Mouse (Mus musculus): ENCODE measurements around the gene Slc38a4.

Slc38a4 gene

DNA sequence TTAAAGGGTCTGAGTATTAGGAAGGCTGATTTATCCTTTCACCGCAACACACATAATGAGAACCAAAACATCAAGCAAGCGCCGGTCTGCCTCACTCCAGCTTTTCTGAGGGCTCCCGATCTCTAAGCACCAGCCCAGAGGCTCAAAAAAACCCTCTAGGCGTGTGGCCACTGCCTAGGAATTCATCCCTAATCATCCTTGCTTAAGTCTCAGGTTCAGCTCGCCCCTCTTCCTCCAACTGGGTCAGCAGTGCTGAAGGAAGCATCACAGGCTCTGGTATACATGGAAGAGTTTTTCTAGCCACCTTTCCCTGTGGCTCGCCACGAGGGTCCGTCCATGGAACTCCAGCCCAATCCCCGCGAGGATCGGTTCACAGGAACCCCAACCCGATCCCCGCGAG lies 1.6 kb downstream of the Slc38a4 start:
- no peak for DNase-seq (ENCODE audit: low spot score)

DNA sequence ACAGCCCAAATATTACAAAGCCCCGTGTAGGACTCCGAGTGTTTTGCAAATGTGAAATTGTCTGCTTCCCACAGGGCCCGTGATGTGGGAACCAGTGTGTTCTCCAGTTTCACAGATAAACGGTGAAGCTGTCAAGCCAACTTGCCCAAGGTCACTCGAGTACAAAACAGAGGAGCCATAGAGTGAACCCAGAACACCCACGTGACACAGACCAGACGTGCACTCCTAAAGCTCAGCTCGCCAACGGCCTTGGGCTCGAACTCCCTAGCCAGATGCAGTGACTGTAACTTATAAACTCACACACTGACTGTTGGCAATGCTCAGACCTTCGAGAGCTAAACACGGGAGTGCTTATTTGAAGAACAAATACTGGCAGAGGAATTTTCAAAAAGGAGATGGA lies 5.3 kb downstream of the Slc38a4 start:
- DNase-seq (ENCODE audit: low spot score) = no peak

DNA sequence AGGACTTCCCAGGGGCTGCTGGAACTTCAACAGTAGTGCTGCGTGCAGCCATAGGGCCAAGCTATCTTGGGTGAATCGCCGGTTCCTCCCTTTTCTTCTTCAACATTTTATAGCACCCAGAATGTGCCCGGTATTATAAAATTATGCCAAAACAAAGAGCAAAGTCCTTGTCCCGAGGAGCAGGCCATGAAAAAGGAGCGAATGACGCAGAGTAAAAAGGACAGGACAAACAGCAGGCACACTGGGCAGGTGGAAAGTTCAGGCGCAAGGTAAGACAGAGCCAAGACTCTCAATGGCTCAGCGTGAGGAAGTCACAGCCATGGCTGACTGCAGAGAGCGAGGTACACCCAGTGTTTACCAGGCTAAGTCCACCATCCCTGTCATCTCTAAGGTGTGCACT lies 5.7 kb downstream of the Slc38a4 start:
- no peak for DNase-seq (ENCODE audit: low spot score)

DNA sequence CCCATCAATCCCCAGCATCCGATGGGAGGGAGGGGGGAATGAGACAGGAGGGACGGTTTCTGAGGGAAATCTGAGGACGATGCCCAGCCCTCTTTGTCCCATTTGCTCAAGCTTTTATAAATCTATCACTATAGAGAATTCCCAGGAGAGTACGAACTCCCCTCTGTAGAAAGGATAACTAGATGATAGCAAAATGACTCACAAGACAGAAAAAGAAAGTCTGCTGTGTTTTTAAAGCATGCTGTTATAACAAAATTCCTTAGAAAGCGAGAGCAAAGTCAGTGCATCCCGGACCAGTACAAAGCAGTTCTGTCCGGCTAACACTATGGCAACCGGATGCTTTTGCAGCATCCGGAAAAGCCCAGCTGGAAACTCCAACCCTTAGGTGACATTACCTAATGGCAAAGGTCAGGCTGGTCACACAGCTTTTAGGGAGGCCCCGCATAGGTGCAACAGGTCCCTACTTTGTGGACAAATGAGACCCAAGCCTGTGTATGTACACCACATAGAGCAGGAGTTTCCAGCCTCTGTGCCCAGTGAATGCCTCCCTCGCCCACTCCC lies 6.4 kb downstream of the Slc38a4 start:
- no peak for DNase-seq (ENCODE audit: low spot score)

DNA sequence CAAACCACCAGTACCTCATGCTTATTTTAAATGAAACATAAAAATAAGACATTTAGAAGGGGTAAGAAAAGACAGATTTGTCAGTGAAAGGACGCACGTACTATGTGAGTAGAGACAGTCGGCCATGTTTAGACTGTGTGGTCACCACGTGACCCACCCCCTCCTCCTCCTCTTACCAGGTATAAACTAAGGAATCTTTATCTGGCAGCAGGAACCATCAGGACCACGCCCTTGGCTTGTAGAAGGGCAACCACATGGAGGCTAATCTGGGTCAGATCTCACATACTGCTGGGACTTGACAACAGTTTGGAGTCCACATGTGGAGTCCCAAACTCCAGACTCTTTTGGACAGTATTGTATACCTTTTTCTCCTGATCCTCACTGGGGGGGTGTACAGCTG lies 7.5 kb downstream of the Slc38a4 start:
- no peak for DNase-seq (ENCODE audit: low spot score)

DNA sequence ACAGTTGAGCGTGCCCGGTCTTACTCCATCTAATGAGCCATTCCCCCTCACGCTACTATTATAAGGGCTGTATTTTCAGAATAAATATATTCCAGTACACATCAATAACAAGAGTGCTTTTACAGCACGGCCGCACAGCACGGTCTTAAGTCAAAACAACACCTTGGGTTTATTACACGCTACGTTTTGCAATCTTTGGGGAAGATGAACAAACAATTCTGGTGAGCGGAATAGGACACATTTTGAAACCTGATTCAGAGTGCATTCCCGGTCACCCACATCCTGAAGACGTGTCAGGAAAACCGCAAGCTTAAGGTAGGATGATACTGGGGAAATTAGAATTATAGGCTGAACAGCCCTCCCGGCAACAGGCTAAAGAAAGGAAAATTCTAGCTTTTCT lies 11.8 kb downstream of the Slc38a4 start:
- no peak for DNase-seq (ENCODE audit: low spot score)

DNA sequence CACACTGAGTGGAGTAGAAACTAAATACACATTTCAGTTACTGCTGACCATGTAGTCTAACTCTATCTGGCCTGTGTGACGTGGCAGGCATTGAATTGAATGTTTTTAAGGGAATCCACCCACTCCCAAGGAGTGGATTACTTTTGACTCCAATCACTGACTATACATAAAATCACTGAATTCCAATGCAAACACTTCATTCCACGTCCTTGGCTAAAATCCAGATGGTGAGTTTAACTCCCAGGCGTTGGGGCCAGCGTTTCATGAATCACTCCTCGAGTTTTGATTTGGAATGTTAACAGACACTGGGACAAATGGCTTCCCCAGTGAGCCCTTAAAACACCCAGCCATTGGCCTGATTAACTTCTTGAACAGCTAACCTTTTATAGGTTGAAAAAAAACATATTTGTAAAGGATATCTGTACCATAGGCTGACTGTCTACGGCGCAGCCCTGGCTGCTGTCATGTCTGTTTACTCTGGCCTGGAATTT lies 13.7 kb downstream of the Slc38a4 start:
- DNase-seq (ENCODE audit: low spot score) = no peak

DNA sequence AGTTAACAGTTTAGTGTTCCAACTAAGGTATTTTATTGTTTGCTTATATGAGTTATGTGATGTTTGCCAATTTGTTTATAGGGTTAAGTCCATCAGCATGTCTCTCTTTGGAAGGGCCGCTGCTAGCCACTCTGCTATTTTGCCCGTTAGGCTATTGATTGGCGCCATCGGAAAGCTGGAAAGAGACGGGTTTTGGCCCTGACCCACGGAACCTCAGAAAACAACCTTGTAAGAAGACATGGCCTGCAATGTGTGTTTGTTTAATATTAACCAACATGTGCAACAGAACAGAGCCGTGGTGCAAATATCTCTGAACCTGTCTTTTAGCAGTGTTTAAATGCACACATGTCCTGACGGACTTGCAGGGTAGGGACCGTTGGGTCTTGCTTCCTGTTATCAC lies 14.6 kb downstream of the Slc38a4 start:
- no peak for DNase-seq (ENCODE audit: low spot score)

DNA sequence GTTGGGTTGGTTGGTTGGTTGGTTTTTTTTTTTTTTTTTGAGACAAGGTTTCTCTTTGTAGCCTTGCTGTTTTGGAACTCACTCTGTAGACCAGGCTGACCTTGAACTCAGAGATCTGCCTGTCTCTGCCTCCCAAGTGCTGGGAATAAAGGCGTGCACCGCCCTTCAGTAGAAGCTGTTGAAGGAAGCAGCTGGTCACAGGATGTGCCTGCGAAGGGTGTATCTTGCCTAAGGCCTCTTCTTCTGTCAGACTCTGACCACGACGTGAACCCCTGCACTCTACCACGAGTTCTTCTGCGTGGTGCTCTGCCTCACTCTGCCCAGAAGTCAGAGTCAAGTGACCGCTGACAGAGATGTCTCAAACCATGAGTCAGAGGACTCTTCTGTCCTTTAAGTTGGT lies 18.0 kb downstream of the Slc38a4 start:
- DNase-seq (ENCODE audit: low spot score) = no peak

DNA sequence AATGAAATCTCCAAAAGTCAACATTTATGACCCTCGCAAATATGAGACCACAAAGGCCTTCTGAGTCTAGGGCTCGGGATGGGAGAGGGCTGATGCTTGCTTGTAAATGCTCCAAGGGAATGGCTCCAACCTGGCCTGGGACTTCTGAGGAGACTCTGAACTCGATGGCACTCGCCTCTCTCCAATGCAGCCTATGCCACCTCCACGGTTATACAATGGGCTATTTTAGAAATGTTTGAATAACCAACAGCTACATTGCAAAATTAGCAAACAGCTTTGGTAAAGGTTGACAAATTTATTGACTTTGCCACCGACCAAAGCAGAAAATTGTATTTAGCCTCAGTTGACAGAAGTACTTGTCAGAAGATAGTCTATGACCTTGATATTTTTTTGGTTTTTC lies 19.9 kb downstream of the Slc38a4 start:
- no peak for DNase-seq (ENCODE audit: low spot score)

DNA sequence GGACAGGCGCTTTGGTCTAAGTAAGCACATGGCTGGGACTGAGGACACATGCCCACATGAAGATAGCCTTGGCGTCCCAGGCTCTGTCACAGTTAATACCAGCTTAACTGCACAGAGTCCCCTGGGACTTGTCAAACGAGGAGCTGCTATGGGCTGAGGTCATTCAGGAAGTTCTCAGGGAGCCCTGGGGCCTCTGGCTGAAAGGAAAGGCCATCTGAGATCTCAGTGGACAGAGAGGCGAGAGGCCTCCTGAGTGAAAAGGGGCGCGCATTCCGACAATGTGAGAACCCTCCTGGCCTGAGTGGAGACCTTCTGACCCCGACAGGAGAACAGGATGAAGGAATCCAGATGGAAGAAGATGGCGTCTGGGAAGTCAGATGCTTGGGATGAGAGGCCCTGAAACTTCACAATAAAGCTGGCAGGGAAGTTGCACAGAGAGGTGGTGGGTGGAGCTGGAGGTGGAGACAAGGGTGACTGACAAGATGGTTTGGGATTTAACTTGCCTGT lies 22.2 kb downstream of the Slc38a4 start:
- DNase-seq (ENCODE audit: low spot score) = no peak

DNA sequence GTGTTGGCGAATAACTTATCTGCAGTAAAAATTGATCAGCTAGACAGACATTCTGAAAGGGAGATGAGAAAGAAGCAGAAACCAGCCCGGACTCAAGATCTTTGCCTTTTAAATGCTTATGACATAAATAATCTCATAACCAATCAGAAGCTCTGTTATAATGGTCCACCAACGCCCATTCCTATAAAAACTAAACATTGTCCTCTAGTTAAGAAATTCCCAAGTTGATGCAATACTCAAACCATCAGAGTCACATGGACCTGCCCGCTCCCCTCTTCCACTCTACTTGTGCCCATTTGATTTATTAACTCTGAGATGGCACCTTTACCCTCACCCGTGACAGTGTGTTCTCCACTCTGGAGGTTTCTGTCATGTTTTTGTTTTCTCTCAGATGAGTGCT lies 23.9 kb downstream of the Slc38a4 start:
- no peak for DNase-seq (ENCODE audit: low spot score)

DNA sequence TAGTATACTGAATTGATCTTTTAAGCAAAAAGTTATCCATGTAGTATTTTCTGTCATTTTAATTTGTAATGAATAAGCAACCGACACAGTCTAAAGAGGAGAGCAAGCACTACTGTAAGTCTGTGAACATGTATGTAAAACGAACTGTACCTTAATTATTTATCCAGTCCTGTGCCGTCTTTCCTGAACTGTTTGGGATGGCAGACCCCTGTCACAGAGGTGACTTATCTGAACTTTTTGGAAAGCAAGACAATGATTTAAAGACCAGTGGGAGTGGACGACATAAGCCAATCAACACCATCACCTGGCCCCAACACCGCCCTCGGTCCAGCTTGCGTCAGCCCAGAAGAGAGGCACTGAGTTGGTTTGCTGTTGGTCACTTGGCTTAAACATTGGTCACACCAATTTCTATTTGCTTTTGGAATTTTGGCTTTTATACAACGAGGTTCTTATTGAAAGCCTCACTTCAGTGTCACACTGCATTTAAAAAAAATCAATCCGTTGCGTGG lies 24.7 kb downstream of the Slc38a4 start:
- no peak for DNase-seq (ENCODE audit: low spot score)

DNA sequence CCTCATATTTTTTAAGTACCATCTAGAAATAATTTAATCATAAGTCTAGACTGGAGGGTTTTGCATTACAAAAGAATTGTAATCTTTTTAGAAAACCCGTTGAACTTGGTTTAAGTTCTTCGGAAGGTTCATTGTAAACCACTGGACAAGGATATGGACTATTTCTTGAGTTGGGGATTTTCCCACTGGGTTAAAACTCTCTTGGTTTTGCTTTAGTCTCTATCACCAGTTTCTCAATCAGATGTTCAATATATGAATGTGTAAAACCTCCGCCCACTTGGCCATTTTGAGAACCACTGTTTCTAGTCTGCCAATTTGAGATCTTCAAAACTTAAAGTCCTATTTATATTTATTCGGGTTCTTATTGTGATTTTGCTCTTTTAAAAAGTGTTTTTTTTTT lies 25.6 kb downstream of the Slc38a4 start:
- DNase-seq (ENCODE audit: low spot score) = no peak

DNA sequence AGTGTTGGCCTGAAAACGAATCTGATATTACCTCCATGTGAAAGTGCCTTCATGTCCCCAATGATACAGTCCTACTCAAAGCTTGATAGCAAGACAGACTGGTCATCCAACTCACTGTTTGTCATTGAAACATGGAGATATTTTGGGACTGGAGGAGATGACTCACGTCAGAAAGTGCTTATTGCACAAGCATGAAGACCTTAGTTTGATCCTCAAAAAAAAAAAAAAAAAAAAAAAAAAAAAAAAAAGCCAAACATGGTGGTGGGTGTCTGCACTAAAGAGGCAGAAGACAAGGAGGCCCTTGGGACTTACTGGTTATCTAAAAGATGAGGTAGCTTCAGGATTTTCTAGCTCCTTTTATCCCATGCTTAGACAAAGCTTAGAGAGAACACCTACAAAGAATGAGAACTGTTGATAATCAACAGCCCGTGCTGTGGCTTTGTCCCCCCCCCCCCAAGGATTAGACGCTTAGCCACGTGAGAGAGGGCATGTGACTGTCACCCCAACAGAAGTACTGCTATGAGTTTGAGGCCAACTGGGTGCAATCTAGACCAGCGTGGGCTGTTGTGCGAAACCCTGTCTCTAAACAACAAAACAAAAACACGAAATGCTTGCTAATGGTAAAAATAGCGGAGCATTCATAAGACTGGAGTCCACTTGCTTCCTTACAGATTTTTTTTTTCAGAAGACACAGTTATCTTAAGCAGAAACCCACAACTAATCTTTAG lies 26.5 kb downstream of the Slc38a4 start:
- DNase-seq (ENCODE audit: low spot score) = no peak

DNA sequence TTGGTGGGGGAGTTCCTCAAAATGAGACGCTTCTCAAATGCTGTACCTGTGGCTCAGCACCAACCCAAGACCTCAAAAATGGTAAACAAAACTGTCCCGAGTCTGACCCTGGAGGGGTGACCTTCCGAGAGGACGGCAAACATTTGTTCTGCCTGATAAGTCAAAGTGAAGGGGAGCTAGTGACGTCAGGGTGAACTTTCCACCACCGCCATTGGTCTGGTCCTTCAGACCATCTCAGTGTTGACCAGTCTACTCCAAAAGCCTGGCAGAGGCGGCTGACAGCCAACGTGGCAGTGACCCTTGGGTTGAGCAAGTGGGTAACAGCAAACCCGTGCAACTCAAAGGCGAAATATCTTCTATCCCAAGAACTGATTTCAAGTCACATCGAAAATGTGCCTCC lies 27.1 kb downstream of the Slc38a4 start:
- DNase-seq (ENCODE audit: low spot score) = no peak

DNA sequence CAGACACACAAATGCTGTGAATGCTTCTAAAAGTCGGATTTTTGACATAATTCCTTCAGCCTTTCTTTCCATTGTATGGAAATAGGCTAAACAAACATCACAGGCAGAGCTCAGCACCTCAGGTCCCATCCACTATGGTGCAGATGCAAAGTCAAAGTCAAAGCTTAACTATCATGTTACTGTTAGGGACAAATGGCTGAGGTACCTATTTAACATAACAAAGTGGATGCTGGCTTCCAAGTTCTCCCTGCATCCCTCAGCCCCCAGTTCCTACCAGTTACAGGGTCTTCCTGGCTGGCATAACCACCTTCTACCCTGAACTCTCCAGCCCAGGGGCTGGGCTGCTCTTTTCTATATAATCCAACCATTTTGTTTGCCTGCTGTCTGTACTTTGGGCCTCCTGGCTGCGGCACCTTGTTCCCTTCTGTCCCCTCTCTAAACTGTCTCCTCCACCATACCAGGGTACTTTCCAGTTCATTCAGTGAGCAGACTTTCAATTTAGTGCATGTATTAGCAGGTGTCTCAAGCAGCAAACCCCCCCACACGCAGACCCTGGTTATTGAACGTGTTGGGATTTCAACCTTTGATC lies 27.6 kb downstream of the Slc38a4 start:
- DNase-seq (ENCODE audit: low spot score) = no peak

DNA sequence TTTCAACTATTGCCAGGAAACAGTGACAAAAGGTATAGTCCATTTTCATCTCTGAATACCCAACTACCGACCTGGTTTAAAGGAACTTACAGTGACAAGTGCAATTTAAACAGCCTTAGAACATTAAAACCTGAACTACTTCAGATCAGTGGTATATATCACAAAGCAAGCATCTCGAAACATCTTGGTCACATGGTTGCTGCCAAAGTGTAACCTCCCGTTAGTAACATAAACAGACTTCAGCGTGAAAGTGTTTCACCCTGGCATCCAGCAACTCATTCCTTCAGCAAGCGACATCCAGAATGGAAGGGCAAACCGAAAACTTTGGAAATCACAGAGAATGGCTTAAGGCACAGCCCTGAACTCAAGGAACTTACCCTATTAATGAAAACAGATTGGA lies 29.1 kb downstream of the Slc38a4 start:
- no peak for DNase-seq (ENCODE audit: low spot score)

DNA sequence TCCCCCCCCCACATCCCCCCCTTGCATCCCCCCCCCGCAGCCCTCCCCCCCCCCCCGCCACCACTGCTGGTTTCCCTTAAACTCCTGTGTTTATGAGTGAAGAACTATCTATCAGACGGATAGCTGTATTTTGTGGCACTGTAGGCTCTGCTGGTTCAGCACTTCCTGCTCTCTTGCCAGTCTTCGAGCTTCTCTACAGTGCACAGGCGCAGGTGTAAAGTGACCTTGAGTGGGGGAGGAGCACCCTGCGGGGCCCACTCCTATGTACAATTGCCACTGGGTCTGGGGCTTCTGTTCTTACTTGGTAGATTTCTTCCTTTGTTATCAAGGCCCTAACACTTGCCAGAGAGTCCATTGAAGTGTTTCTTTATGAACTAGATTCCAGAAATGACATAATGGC lies 33.0 kb downstream of the Slc38a4 start:
- no peak for DNase-seq (ENCODE audit: low spot score)

DNA sequence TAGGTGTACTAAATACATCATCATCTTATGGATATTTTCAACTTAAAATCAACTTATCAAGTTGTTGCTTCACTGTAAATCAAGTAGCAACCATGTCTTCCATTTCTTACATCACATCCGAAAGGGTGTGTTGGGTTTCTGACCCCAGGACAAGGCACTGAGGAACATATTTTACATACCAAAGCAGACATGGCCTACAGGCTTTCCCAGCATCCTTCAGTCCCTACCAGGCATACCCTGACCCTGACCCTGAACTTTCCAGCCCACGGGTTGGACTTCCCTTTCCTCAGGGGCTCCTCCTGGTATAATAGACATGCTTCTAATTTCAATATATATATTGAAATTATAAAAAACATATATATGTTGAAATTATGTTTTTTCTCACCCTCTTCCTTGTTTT lies 33.5 kb downstream of the Slc38a4 start:
- DNase-seq (ENCODE audit: low spot score) = no peak

DNA sequence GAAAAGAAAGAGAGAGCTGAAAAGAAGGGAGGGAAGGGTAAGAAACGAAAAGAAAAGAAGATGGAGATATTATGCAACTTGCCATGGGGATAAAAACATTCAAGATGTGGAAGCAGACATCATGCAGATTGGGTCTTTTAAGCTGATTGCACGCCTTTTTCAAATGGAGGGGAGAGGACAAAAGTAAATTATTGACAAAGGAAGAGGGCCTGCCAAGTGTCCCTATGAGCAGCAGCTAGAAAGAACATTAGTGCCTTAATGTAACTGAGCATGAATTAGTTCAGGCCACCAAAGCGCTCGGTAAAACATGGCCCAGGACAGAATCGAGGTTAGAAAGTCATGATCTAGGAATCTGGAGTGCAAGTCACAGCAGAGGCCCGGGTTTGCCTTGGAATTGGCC lies 35.5 kb downstream of the Slc38a4 start:
- no peak for DNase-seq (ENCODE audit: low spot score)

DNA sequence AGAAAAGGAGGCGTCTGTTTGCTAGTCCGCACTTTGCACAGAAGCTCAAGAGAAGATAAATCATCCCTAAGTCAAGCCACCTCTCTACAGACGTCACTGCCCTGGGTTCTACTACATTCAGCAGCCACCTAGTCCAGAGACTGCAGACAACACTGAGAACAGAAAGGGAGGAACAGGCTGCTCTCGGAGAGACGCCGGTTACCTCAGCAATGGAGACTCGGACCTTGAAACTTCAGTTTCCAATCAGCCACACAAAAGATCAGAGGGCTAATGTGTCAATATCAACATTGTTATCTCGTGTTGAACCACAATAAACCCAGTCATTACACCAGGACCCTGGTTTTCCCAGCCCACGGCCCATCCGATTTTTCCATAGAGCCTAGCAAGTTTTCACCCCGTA lies 36.4 kb downstream of the Slc38a4 start:
- DNase-seq (ENCODE audit: low spot score) = no peak

DNA sequence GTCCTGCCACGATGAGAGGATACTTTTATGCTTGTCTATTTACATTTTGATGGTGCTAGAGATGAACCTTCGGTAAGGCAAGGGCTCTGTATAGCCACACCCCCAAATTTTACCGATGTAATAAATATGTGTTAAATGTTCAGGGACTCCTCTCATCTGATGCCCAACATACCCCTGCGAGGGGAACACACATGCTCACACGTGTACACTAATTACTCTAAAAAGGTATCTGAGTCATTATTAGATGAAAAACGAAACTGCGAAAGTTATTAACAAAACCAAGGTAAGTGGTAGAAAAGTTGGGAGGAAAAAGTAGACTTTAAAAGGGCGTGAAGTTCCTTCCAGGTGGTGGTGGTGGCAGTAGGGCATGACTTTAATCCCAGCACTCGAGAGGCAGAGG lies 38.6 kb downstream of the Slc38a4 start:
- DNase-seq (ENCODE audit: low spot score) = no peak

Measured in c-Kit-positive CD71-positive TER-119-positive erythroid progenitor cells, embryonic 14.5 days (primary cell).